Mouse (Mus musculus) forebrain, embryonic 10.5 days (tissue): ENCODE results near the gene Diras1. TPM values are rescaled to one million over a fixed set of nuclear protein-coding genes. Genes with fewer than 3 reads are reported as not detected.

ENCODE experiments used
- DNase-seq: peaks from one replicate; pipeline ENCODE4 v3.0.0-alpha.2; 2017; ENCODE audit warnings: low spot score; ENCODE audit errors: extremely low spot score
- H3K27ac ChIP-seq: fragments of 300-500 bp; sonication (generic); 2 replicates; pipeline ENCODE4 v1.5.1; 2016; ENCODE audit warnings: mild to moderate bottlenecking
- H3K27me3 ChIP-seq: fragments of 300-500 bp; sonication (generic); 2 replicates; pipeline ENCODE4 v1.6.1; 2016; ENCODE audit warnings: mild to moderate bottlenecking; ENCODE audit not compliant: poor library complexity, severe bottlenecking
- H3K36me3 ChIP-seq: fragments of 300-500 bp; sonication (generic); replicated peaks from 2 replicates; pipeline ENCODE4 v1.6.1; 2016; ENCODE audit warnings: mild to moderate bottlenecking, moderate library complexity
- H3K4me1 ChIP-seq: fragments of 300-500 bp; sonication (generic); 2 replicates; pipeline ENCODE4 v1.6.1; 2016
- H3K4me3 ChIP-seq: fragments of 300-500 bp; sonication (generic); 2 replicates; pipeline ENCODE4 v1.5.1; 2016; ENCODE audit warnings: mild to moderate bottlenecking, moderate library complexity
- H3K9me3 ChIP-seq: fragments of 300-500 bp; sonication (generic); 2 replicates; pipeline ENCODE4 v1.6.1; 2016; ENCODE audit warnings: mild to moderate bottlenecking, moderate library complexity
- WGBS: fragments of 180-500 bp; shearing (Covaris S2); methylation state at CpG from one replicate; pipeline ENCODE4 v1.1.7; 2016; 5-methylcytosine and 5-hydroxymethylcytosine counted together
- polyA plus RNA-seq: library from polyadenylated mRNA; unstranded; fragments of >200 nt; fragmentation: Nextera tagmentation; extraction: Ambion mirVana; gene quantifications from 2 replicates; pipeline ENCODE4 v1.2.1, GENCODE M21; 2016

The Diras1 gene
- polyA plus RNA-seq, 1 experiment from 2014 or later, result 2.5 TPM

- 69% methylated on average over 11 of the region's 11 CpGs for whole genome bisulfite sequencing
- 0 out of 2 replicates have a peak overlapping the region, but pooled peaks have one; percentile 11 for H3K27ac ChIP-seq
- H3K4me1 ChIP-seq, result peaks cover 14% of the 10 kb centered on the region
These were observed 53.1 kb downstream of the Diras1 start for GRCm38 (mm10) chr10:80972071-80972987.

DNA sequence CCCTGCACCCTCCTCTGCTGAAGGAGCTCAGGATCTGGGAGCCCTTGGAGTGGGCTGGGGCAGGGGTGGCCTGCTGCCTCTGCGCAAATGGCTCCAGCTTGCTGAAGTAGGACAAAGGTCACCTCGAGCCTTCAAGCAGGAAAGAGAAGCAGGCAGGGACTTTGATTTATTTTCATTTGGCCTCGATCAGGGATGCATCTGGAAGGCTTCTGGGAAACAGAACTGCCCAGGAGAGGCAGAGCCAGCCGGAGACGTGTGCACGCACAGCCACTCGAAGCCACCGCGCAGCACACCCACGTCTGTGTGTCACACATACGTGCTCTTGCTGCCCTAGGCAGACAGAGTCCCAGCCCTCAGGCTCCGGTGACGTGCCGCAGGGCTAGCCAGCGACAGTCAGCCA is 53.9 kb downstream of the Diras1 start:
- Histone ChIP-seq H3K36me3 (no peaks in the 10 kb centered on the region), H3K4me3 (no peak overlapping the region), H3K4me1 (peaks cover 18% of the 10 kb centered on the region), H3K27me3 (no peaks in the 10 kb centered on the region; the same call in 1 of the 2 replicates), H3K9me3 (no peaks in the 10 kb centered on the region; the same call in 1 of the 2 replicates), H3K27ac (no peak overlapping the region)
- WGBS, result 90% methylated on average over 15 of the region's 15 CpGs
- no peak for DNase-seq

More at GRCm38 (mm10) chr10:80972071-80972987, 53.1 kb downstream of the Diras1 start:
- Histone ChIP-seq H3K36me3 (no peaks in the 10 kb centered on the region), H3K4me3 (no peak overlapping the region), H3K9me3 (no peaks in the 10 kb centered on the region; the same call in 1 of the 2 replicates), H3K27me3 (no peaks in the 10 kb centered on the region; the same call in 1 of the 2 replicates)
- DNase-seq, result no peak

GRCm38 (mm10) chr10:80970159-80970558 is 55.3 kb downstream of the Diras1 start:
- Histone ChIP-seq H3K27ac (no peak overlapping the region), H3K27me3 (no peaks in the 10 kb centered on the region; the same call in 1 of the 2 replicates), H3K9me3 (no peaks in the 10 kb centered on the region; the same call in 1 of the 2 replicates), H3K36me3 (no peaks in the 10 kb centered on the region), H3K4me1 (peaks cover 21% of the 10 kb centered on the region), H3K4me3 (no peak overlapping the region)
- no peak for DNase-seq
- WGBS, result 88% methylated on average over 8 of the region's 8 CpGs

Other genes starting within 250 kb of the Diras1 start
- 110 and 118 TPM in 2 replicates for gene Sf3a2, start 227.5 kb downstream of the Diras1 start, polyA plus RNA-seq
- 196 and 197 TPM in 2 replicates for gene Plekhj1, start 227.0 kb downstream of the Diras1 start, polyA plus RNA-seq
- 0.09 TPM in 2 replicates for gene Amh, start 220.4 kb downstream of the Diras1 start, polyA plus RNA-seq
- 0.40 and 0.65 TPM in 2 replicates for gene Jsrp1, start 212.2 kb downstream of the Diras1 start, polyA plus RNA-seq
- 2,273 and 2,281 TPM in 2 replicates for gene Oaz1, start 199.0 kb downstream of the Diras1 start, polyA plus RNA-seq
- gene Lingo3, start 181.6 kb downstream of the Diras1 start, polyA plus RNA-seq, result 1.5 and 2.0 TPM in 2 replicates
- 351 and 360 TPM in 2 replicates for gene Lsm7, start 170.5 kb downstream of the Diras1 start, polyA plus RNA-seq
- 43.9 and 44.9 TPM in 2 replicates for gene Sppl2b, start 170.4 kb downstream of the Diras1 start, polyA plus RNA-seq
- 0.05 TPM in 1 of 2 replicates, not detected in the other for gene Tmprss9, start 153.8 kb downstream of the Diras1 start, polyA plus RNA-seq
- gene Timm13, start 124.7 kb downstream of the Diras1 start, polyA plus RNA-seq, result 395 and 401 TPM in 2 replicates
- 85.6 and 89.5 TPM in 2 replicates for gene Lmnb2, start 107.4 kb downstream of the Diras1 start, polyA plus RNA-seq
- gene Gadd45b, start 95.6 kb downstream of the Diras1 start, polyA plus RNA-seq, result 5.9 and 6.3 TPM in 2 replicates
- 6.3 and 6.9 TPM in 2 replicates for gene Gng7, start 10.7 kb downstream of the Diras1 start, polyA plus RNA-seq
- 15.7 and 15.8 TPM in 2 replicates for gene Slc39a3, start 11.8 kb upstream of the Diras1 start, polyA plus RNA-seq
- gene Sgta, start 34.5 kb upstream of the Diras1 start, polyA plus RNA-seq, result 285 and 286 TPM in 2 replicates
- 106 and 114 TPM in 2 replicates for gene Thop1, start 44.4 kb upstream of the Diras1 start, polyA plus RNA-seq
- 0.14 and 0.22 TPM in 2 replicates for gene Creb3l3, start 73.2 kb upstream of the Diras1 start, polyA plus RNA-seq
- 186 and 206 TPM in 2 replicates for gene Map2k2, start 80.3 kb upstream of the Diras1 start, polyA plus RNA-seq
- gene Zbtb7a, start 109.6 kb upstream of the Diras1 start, polyA plus RNA-seq, result 6.8 and 7.5 TPM in 2 replicates
- 56.2 and 58.7 TPM in 2 replicates for gene Pias4, start 142.3 kb upstream of the Diras1 start, polyA plus RNA-seq
- 596 and 599 TPM in 2 replicates for gene Eef2, start 151.0 kb upstream of the Diras1 start, polyA plus RNA-seq
- 41.6 and 44.9 TPM in 2 replicates for gene Dapk3, start 157.3 kb upstream of the Diras1 start, polyA plus RNA-seq
- gene 4930442H23Rik, start 158.2 kb upstream of the Diras1 start, polyA plus RNA-seq, result not detected in 2 replicates
- gene Nmrk2, start 176.4 kb upstream of the Diras1 start, polyA plus RNA-seq, result not detected in 2 replicates
- gene Atcay, start 205.2 kb upstream of the Diras1 start, polyA plus RNA-seq, result 5.3 and 6.7 TPM in 2 replicates
- gene Zfr2, start 207.5 kb upstream of the Diras1 start, polyA plus RNA-seq, result 2.4 and 2.7 TPM in 2 replicates
- gene Matk, start 227.3 kb upstream of the Diras1 start, polyA plus RNA-seq, result 3.7 and 5.0 TPM in 2 replicates
- 217 TPM in 2 replicates for gene Mrpl54, start 241.3 kb upstream of the Diras1 start, polyA plus RNA-seq
- 51.9 and 52.1 TPM in 2 replicates for gene Apba3, start 241.3 kb upstream of the Diras1 start, polyA plus RNA-seq